ENCODE assay signal across 16 mouse cellular contexts in genomic region chrX:49096249-49096648, GRCm38 (mm10).
DNase-seq lines count a peak whose midpoint lies in the region; ATAC-seq and TF ChIP-seq lines count a peak whose summit lies in the region.
"Had no signal": no experiment of that assay in that cellular context is flagged by ENCODE, and none has a peak within 500 bp of the region (broad histone marks: within the 10 kb centered on the region; RNA-seq: fewer than 3 reads in every experiment).

No protein-coding gene starts in this region.

- H3K4me1 ChIP-seq in midbrain, embryonic 12.5 days, result no peaks in the 10 kb centered on the region
- H3K4me1 ChIP-seq in midbrain, postnatal 0 days (ENCODE audit: insufficient read depth, low read length), result no peaks in the 10 kb centered on the region
- H3K4me1 ChIP-seq in embryonic facial prominence, embryonic 10.5 days, result no peaks in the 10 kb centered on the region
- 0 out of 2 replicates have a peak, but pooled peaks cover 2% of the 10 kb centered on the region for H3K4me1 ChIP-seq in limb, embryonic 10.5 days
- H3K4me1 ChIP-seq: heart, embryonic 12.5 days; liver, embryonic 15.5 days had no signal

- TF ChIP-seq CTCF in midbrain, postnatal 0 days (IDR thresholded peaks at IDR 0.05), result no peak

- H3K36me3 ChIP-seq in midbrain, embryonic 12.5 days, result no peaks in the 10 kb centered on the region
- H3K36me3 ChIP-seq in midbrain, postnatal 0 days (ENCODE audit: insufficient read depth, low read length), result no peaks in the 10 kb centered on the region
- H3K36me3 ChIP-seq in embryonic facial prominence, embryonic 10.5 days (replicated peaks), result no peaks in the 10 kb centered on the region
- H3K36me3 ChIP-seq in limb, embryonic 10.5 days, result no peaks in the 10 kb centered on the region
- H3K36me3 ChIP-seq: heart, embryonic 12.5 days; liver, embryonic 15.5 days had no signal

- H3K4me2 ChIP-seq in midbrain, embryonic 12.5 days (replicated peaks), result no peak overlapping the region
- H3K4me2 ChIP-seq in midbrain, postnatal 0 days (ENCODE audit: low read depth, low read length, poor library complexity, severe bottlenecking), result no peak overlapping the region
- H3K4me2 ChIP-seq: heart, embryonic 12.5 days; liver, embryonic 15.5 days had no signal

- H3K27me3 ChIP-seq in midbrain, embryonic 12.5 days, result no peaks in the 10 kb centered on the region
- H3K27me3 ChIP-seq in midbrain, postnatal 0 days (ENCODE audit: insufficient read depth, low read length), result no peaks in the 10 kb centered on the region
- 0 out of 2 replicates have a peak, but pooled peaks cover 4% of the 10 kb centered on the region for H3K27me3 ChIP-seq in embryonic facial prominence, embryonic 10.5 days (replicated peaks; ENCODE audit: low read depth, poor library complexity, severe bottlenecking)
- H3K27me3 ChIP-seq in limb, embryonic 10.5 days (ENCODE audit: low read depth, poor library complexity, severe bottlenecking), result no peaks in the 10 kb centered on the region
- H3K27me3 ChIP-seq: heart, embryonic 12.5 days; liver, embryonic 15.5 days had no signal

- H3K27ac ChIP-seq in midbrain, embryonic 12.5 days (replicated peaks), result no peak overlapping the region
- no peak overlapping the region for H3K27ac ChIP-seq in midbrain, postnatal 0 days (ENCODE audit: low read depth, low read length)
- H3K27ac ChIP-seq in embryonic facial prominence, embryonic 10.5 days (replicated peaks), result no peak overlapping the region
- no peak overlapping the region for H3K27ac ChIP-seq in limb, embryonic 10.5 days
- H3K27ac ChIP-seq: liver, embryonic 15.5 days had no signal

- WGBS in midbrain, embryonic 12.5 days, result 41% methylated on average over 2 of the region's 2 CpGs
- WGBS in midbrain, postnatal 0 days, result 71% methylated on average over 2 of the region's 2 CpGs
- WGBS in embryonic facial prominence, embryonic 10.5 days, result 70% methylated on average over 2 of the region's 2 CpGs
- WGBS in limb, embryonic 10.5 days, result 45% methylated on average over 2 of the region's 2 CpGs

- no peak overlapping the region for H3K4me3 ChIP-seq in midbrain, embryonic 12.5 days
- H3K4me3 ChIP-seq in midbrain, postnatal 0 days (ENCODE audit: low read depth, low read length), result no peak overlapping the region
- H3K4me3 ChIP-seq in embryonic facial prominence, embryonic 10.5 days, result no peak overlapping the region
- no peak overlapping the region for H3K4me3 ChIP-seq in limb, embryonic 10.5 days
- H3K4me3 ChIP-seq: heart, embryonic 12.5 days; liver, embryonic 15.5 days had no signal

- H3K9ac ChIP-seq in midbrain, embryonic 12.5 days (replicated peaks), result no peak overlapping the region
- H3K9ac ChIP-seq in midbrain, postnatal 0 days (replicated peaks; ENCODE audit: low read length, poor library complexity, severe bottlenecking), result no peak overlapping the region
- H3K9ac ChIP-seq: heart, embryonic 12.5 days; liver, embryonic 15.5 days had no signal

- DNase-seq in midbrain, postnatal 0 days (ENCODE audit: low spot score), result no peak
- peak; percentile 13 for DNase-seq in embryonic facial prominence, embryonic 10.5 days (ENCODE audit: low spot score)
- DNase-seq in limb, embryonic 10.5 days (ENCODE audit: low spot score), result peak; percentile 37
- peak; percentile 63 for DNase-seq in retina, postnatal 1 day
- no peak for DNase-seq in adipocyte (ENCODE audit: low spot score)
- DNase-seq: adrenal gland, postnatal 36 days; cerebellum, adult 9-11 months; heart, postnatal 36 days; kidney, postnatal 10 days; right cerebral cortex, postnatal 25 days; thymus, postnatal 25 days had no signal

- ATAC-seq in midbrain, embryonic 12.5 days (ENCODE audit: low FRiP score, low read depth), result peak; percentile 66; the same call in 1 of the 2 replicates
- ATAC-seq in midbrain, postnatal 0 days (ENCODE audit: low FRiP score), result no peak
- no peak for ATAC-seq in megakaryocyte progenitor cell, adult 5-6 weeks (replicated peaks; ENCODE audit: poor library complexity)
- ATAC-seq: lung, postnatal 0 days had no signal

- H3K9me3 ChIP-seq in midbrain, embryonic 12.5 days, result no peaks in the 10 kb centered on the region
- H3K9me3 ChIP-seq in midbrain, postnatal 0 days (ENCODE audit: low read length), result no peaks in the 10 kb centered on the region
- no peaks in the 10 kb centered on the region for H3K9me3 ChIP-seq in embryonic facial prominence, embryonic 10.5 days
- H3K9me3 ChIP-seq in limb, embryonic 10.5 days (replicated peaks), result no peaks in the 10 kb centered on the region
- H3K9me3 ChIP-seq: heart, embryonic 12.5 days; liver, embryonic 15.5 days had no signal

Comparison
In these comparisons a context has a peak if more than half of its experiments do, and no peak if none do; other contexts are left out.
1. DNase-seq: peak in embryonic facial prominence, embryonic 10.5 days (single experiment), limb, embryonic 10.5 days (single experiment) and retina, postnatal 1 day (single experiment); none in midbrain, postnatal 0 days (single experiment) and adipocyte (single experiment).